Mouse (Mus musculus) liver, embryonic 16.5 days (tissue): ENCODE measurements around the gene Ppcs. TPM values are rescaled to one million over a fixed set of nuclear protein-coding genes. Genes with fewer than 3 reads are reported as not detected.

ENCODE experiments used
- ATAC-seq: fragments of 200-750 bp; cut with Nextera tagmentation; 2 replicates; pipeline ENCODE4 v1.8.0; 2017; ENCODE audit warnings: low read depth, mild to moderate bottlenecking, moderate number of reproducible peaks, moderate library complexity
- H3K27ac ChIP-seq: fragments of 300-500 bp; sonication (generic); 2 replicates; pipeline ENCODE4 v1.5.1; 2014; ENCODE audit warnings: mild to moderate bottlenecking, low read length
- H3K27me3 ChIP-seq: fragments of 300-500 bp; sonication (generic); 2 replicates; pipeline ENCODE4 v1.6.1; 2014; ENCODE audit warnings: low read depth, low read length, mixed read lengths; ENCODE audit not compliant: control insufficient read depth, insufficient read depth
- H3K36me3 ChIP-seq: fragments of 300-500 bp; sonication (generic); 2 replicates; pipeline ENCODE4 v1.6.1; 2014; ENCODE audit warnings: mild to moderate bottlenecking; ENCODE audit not compliant: control insufficient read depth, insufficient read depth
- H3K4me1 ChIP-seq: fragments of 300-500 bp; sonication (generic); 2 replicates; pipeline ENCODE4 v1.6.1; 2014; ENCODE audit warnings: low read depth, low read length, mixed read lengths; ENCODE audit not compliant: control insufficient read depth
- H3K4me2 ChIP-seq: fragments of 300-500 bp; sonication (generic); 2 replicates; pipeline ENCODE4 v1.6.1; 2014; ENCODE audit warnings: low read depth, low read length, mixed read lengths
- H3K4me3 ChIP-seq: fragments of 300-500 bp; sonication (generic); 2 replicates; pipeline ENCODE4 v1.5.1; 2014; ENCODE audit warnings: low read depth, mild to moderate bottlenecking, low read length
- H3K9ac ChIP-seq: fragments of 300-500 bp; sonication (generic); 2 replicates; pipeline ENCODE4 v1.6.1; 2014; ENCODE audit warnings: low read depth, low read length
- H3K9me3 ChIP-seq: fragments of 300-500 bp; sonication (generic); replicated peaks from 2 replicates; pipeline ENCODE4 v1.6.1; 2016; ENCODE audit warnings: low read length; ENCODE audit not compliant: control insufficient read depth
- WGBS: fragments of 180-500 bp; shearing (Covaris S2); extraction: QIAGEN DNeasy Blood & Tissue Kit; methylation state at CpG from one replicate; pipeline ENCODE4 v1.1.7; 2014; ENCODE audit not compliant: insufficient replicate concordance; 5-methylcytosine and 5-hydroxymethylcytosine counted together
- polyA plus RNA-seq: library from polyadenylated mRNA; unstranded; fragments of >200 nt; fragmentation: Nextera tagmentation; extraction: Ambion mirVana; gene quantifications from 2 replicates; pipeline ENCODE4 v1.2.1, GENCODE M21; 2015

Ppcs gene
- polyA plus RNA-seq, 1 experiment from 2014 or later = 13.3 TPM

DNA sequence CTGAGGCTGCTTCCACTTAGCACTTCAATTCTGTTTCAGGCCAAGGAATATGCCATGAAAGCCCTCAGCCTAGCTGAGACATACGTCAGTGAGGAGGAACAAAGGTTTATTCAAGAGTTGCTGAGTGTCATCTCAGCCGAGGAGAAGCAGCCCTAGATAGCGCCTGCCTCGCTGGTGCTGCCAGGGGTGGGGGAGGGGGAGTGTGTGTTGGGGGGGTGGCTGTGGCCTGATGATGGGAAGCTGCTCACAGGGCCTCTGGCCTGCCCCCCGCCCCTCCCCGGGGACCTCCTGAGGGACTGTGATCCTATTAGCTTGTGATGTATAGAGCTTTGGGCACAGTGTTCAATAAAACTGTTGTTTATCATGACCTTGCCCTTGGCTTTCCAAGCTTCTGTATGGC is 31.3 kb upstream of the Ppcs start:
- Histone ChIP-seq H3K27me3 (no peaks in the 10 kb centered on the region), H3K27ac (no peak overlapping the region), H3K4me2 (no peak overlapping the region), H3K4me1 (no peaks in the 10 kb centered on the region), H3K36me3 (no peaks in the 10 kb centered on the region), H3K9me3 (no peaks in the 10 kb centered on the region), H3K4me3 (no peak overlapping the region), H3K9ac (no peak overlapping the region)
- WGBS = 21% methylated on average over 6 of the region's 6 CpGs
- ATAC-seq = no peak

GRCm38 (mm10) chr4:119453128-119453527 is 30.9 kb upstream of the Ppcs start:
- Histone ChIP-seq H3K9ac (no peak overlapping the region), H3K4me1 (no peaks in the 10 kb centered on the region), H3K4me3 (no peak overlapping the region), H3K4me2 (no peak overlapping the region), H3K27me3 (no peaks in the 10 kb centered on the region), H3K36me3 (no peaks in the 10 kb centered on the region), H3K27ac (no peak overlapping the region), H3K9me3 (no peaks in the 10 kb centered on the region)
- WGBS = 52% methylated on average over 5 of the region's 5 CpGs
- no peak for ATAC-seq

DNA sequence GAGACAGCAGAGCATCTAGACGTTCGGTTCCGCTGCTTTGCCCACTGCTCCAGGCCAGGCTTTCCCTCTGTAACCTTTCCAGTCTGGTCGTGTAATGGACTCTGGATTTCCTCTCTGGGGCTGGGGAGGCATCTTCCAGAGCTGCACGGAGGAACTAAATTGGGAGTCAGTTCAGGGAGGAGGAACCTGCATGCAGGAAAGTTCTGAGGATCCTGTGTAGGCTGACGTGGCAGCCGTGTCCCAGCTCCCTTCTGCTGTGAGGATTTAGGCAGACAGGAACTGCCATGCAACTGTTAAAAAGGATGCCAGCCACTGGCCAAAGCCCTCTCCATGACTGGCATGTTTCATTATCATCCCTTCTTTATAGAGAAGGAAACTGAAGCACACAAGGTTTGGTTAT is 28.2 kb upstream of the Ppcs start:
- H3K36me3 ChIP-seq = no peaks in the 10 kb centered on the region
- H3K4me3 ChIP-seq = no peak overlapping the region
- H3K27ac ChIP-seq = no peak overlapping the region
- H3K4me2 ChIP-seq = no peak overlapping the region
- no peaks in the 10 kb centered on the region for H3K9me3 ChIP-seq
- WGBS = 57% methylated on average over 7 of the region's 7 CpGs
- no peak overlapping the region for H3K9ac ChIP-seq
- H3K27me3 ChIP-seq = no peaks in the 10 kb centered on the region
- no peak for ATAC-seq
- no peaks in the 10 kb centered on the region for H3K4me1 ChIP-seq

GRCm38 (mm10) chr4:119447786-119448185 is 25.6 kb upstream of the Ppcs start:
- no peak overlapping the region for H3K9ac ChIP-seq
- no peaks in the 10 kb centered on the region for H3K4me1 ChIP-seq
- WGBS = 41% methylated on average over 3 of the region's 3 CpGs
- H3K27ac ChIP-seq = no peak overlapping the region
- no peak for ATAC-seq
- no peak overlapping the region for H3K4me3 ChIP-seq
- H3K4me2 ChIP-seq = no peak overlapping the region
- H3K27me3 ChIP-seq = no peaks in the 10 kb centered on the region
- H3K9me3 ChIP-seq = no peaks in the 10 kb centered on the region
- no peaks in the 10 kb centered on the region for H3K36me3 ChIP-seq

GRCm38 (mm10) chr4:119447261-119447660 is 25.0 kb upstream of the Ppcs start:
- Histone ChIP-seq H3K27ac (no peak overlapping the region), H3K4me2 (no peak overlapping the region), H3K36me3 (no peaks in the 10 kb centered on the region), H3K4me1 (no peaks in the 10 kb centered on the region), H3K9me3 (no peaks in the 10 kb centered on the region), H3K9ac (no peak overlapping the region), H3K27me3 (no peaks in the 10 kb centered on the region), H3K4me3 (no peak overlapping the region)
- no peak for ATAC-seq
- WGBS = 74% methylated on average over 6 of the region's 6 CpGs

- Histone ChIP-seq H3K27ac (no peak overlapping the region), H3K4me2 (no peak overlapping the region)
Observed at GRCm38 (mm10) chr4:119442539-119442938, 20.3 kb upstream of the Ppcs start.

DNA sequence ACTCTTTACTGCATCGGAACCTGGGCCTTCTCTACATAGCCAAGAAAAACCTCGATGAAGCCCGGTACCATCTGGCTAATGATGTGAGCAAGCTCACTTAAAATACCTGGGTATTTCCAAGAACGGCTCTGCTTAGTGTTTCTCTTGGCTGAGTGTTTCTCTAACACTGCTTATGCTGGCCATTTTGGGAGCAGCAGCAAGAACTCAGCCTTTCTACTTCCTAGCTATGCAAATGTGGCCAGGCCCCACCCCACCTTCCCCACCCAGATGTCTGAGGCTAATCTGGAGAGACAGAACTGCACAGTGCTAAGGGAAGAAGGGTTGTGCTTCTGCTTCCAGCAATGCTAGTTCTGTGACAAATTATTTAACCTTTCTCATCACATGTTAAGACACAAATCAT is 19.6 kb upstream of the Ppcs start:
- no peak overlapping the region for H3K27ac ChIP-seq
- H3K4me2 ChIP-seq = no peak overlapping the region
- H3K9ac ChIP-seq = no peak overlapping the region
- ATAC-seq = no peak
- H3K27me3 ChIP-seq = no peaks in the 10 kb centered on the region
- H3K9me3 ChIP-seq = no peaks in the 10 kb centered on the region
- no peak overlapping the region for H3K4me3 ChIP-seq
- no peaks in the 10 kb centered on the region for H3K4me1 ChIP-seq
- WGBS = 84% methylated on average over 4 of the region's 4 CpGs
- H3K36me3 ChIP-seq = no peaks in the 10 kb centered on the region

More at GRCm38 (mm10) chr4:119442539-119442938, 20.3 kb upstream of the Ppcs start:
- Histone ChIP-seq H3K36me3 (no peaks in the 10 kb centered on the region), H3K27me3 (no peaks in the 10 kb centered on the region), H3K4me3 (no peak overlapping the region), H3K4me1 (no peaks in the 10 kb centered on the region), H3K9ac (no peak overlapping the region), H3K9me3 (no peaks in the 10 kb centered on the region)
- no peak for ATAC-seq
- WGBS = 48% methylated on average over 6 of the region's 6 CpGs

DNA sequence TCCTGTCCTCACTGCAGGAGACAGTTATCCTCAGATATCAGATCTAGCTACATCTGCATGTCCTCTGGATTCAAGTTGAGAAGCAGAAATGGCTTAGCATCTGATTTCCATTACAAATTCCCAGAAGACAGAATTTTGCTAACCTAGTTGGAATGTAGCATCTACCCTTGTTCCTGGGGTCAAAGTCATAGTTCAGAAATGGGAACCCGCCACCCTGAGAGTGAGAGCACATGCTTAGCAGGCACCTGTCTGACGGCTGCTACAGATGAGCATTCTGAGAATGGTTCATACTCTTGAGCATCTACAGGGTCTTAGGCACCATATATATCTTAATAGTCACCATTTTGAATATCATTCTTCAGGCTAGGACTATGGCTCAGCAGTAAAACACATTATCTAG is 15.7 kb upstream of the Ppcs start:
- Histone ChIP-seq H3K36me3 (no peaks in the 10 kb centered on the region), H3K9ac (no peak overlapping the region), H3K4me3 (no peak overlapping the region), H3K9me3 (peaks cover 3% of the 10 kb centered on the region; the same call in 1 of the 2 replicates), H3K4me2 (no peak overlapping the region), H3K27me3 (no peaks in the 10 kb centered on the region), H3K27ac (no peak overlapping the region), H3K4me1 (no peaks in the 10 kb centered on the region)
- ATAC-seq = no peak
- WGBS = 62% methylated on average over 2 of the region's 2 CpGs

- Histone ChIP-seq H3K9me3 (peaks cover under 1% of the 10 kb centered on the region; the same call in 1 of the 2 replicates), H3K27ac (no peak overlapping the region), H3K9ac (no peak overlapping the region), H3K4me3 (no peak overlapping the region), H3K27me3 (no peaks in the 10 kb centered on the region), H3K4me1 (peaks cover 9% of the 10 kb centered on the region), H3K36me3 (no peaks in the 10 kb centered on the region), H3K4me2 (peak overlapping the region; percentile 34)
- WGBS = 23% methylated on average over 5 of the region's 5 CpGs
- 0 out of 2 replicates have a peak, but pooled peaks have one; percentile 54 for ATAC-seq
Observed at GRCm38 (mm10) chr4:119430678-119431077, 8.5 kb upstream of the Ppcs start.
